Mouse (Mus musculus) neural tube, embryonic 13.5 days (tissue): ENCODE measurements around the gene Rab25. TPM values are rescaled to one million over a fixed set of nuclear protein-coding genes. Genes with fewer than 3 reads are reported as not detected.
"Not testable (repeated sequence)": the region's sequence is repeated elsewhere in the genome, so short reads cannot be mapped to it uniquely, and the experiment has no call there.

Experiments used
- ATAC-seq: fragments of 200-750 bp; cut with Nextera tagmentation; 2 replicates; pipeline ENCODE4 v1.8.0; 2017; ENCODE audit warnings: low read depth, mild to moderate bottlenecking, moderate TSS enrichment, moderate library complexity
- H3K27ac ChIP-seq: fragments of 300-500 bp; sonication (generic); replicated peaks from 2 replicates; pipeline ENCODE4 v1.5.1; 2015; ENCODE audit warnings: moderate library complexity, mild to moderate bottlenecking, inconsistent platforms
- H3K27me3 ChIP-seq: fragments of 300-500 bp; sonication (generic); 2 replicates; pipeline ENCODE4 v1.6.1; 2015; ENCODE audit warnings: mild to moderate bottlenecking, inconsistent platforms
- H3K36me3 ChIP-seq: fragments of 300-500 bp; sonication (generic); 2 replicates; pipeline ENCODE4 v1.6.1; 2015; ENCODE audit warnings: mild to moderate bottlenecking, inconsistent platforms
- H3K4me1 ChIP-seq: fragments of 300-500 bp; sonication (generic); replicated peaks from 2 replicates; pipeline ENCODE4 v1.6.1; 2015; ENCODE audit warnings: inconsistent platforms
- H3K4me2 ChIP-seq: fragments of 300-500 bp; sonication (generic); 2 replicates; pipeline ENCODE4 v1.6.1; 2015; ENCODE audit warnings: inconsistent platforms, mild to moderate bottlenecking, moderate library complexity
- H3K4me3 ChIP-seq: fragments of 300-500 bp; sonication (generic); 2 replicates; pipeline ENCODE4 v1.5.1; 2015; ENCODE audit warnings: mild to moderate bottlenecking, inconsistent platforms
- H3K9ac ChIP-seq: fragments of 300-500 bp; sonication (generic); 2 replicates; pipeline ENCODE4 v1.6.1; 2015; ENCODE audit warnings: moderate library complexity, mild to moderate bottlenecking, inconsistent platforms
- H3K9me3 ChIP-seq: fragments of 300-500 bp; sonication (generic); 2 replicates; pipeline ENCODE4 v1.6.1; 2016; ENCODE audit warnings: inconsistent platforms
- WGBS: fragments of 180-500 bp; shearing (Covaris S2); methylation state at CpG from one replicate; pipeline ENCODE4 v1.1.7; 2015; 5-methylcytosine and 5-hydroxymethylcytosine counted together
- polyA plus RNA-seq: library from polyadenylated mRNA; unstranded; fragments of >200 nt; fragmentation: Nextera tagmentation; extraction: Ambion mirVana; gene quantifications from 2 replicates; pipeline ENCODE4 v1.2.1, GENCODE M21; 2015

Rab25 gene
- polyA plus RNA-seq = not detected in 2 replicates

GRCm38 (mm10) chr3:88548180-88548917 lies at the start of gene Rab25:
Gene Rab25 (minus strand): TSS chr3:88548300.
- H3K27me3 ChIP-seq = no peaks in the 10 kb centered on the region
- H3K4me1 ChIP-seq = peaks cover 22% of the 10 kb centered on the region
- H3K27ac ChIP-seq = no peak within 1 kb of the TSS
- no peak within 1 kb of the TSS for H3K4me2 ChIP-seq
- H3K4me3 ChIP-seq = no peak within 1 kb of the TSS
- H3K36me3 ChIP-seq = no peaks in the 10 kb centered on the region
- no peaks in the 10 kb centered on the region for H3K9me3 ChIP-seq
- no peak for ATAC-seq
- H3K9ac ChIP-seq = peak within 1 kb of the TSS; percentile 31; the same call in 1 of the 2 replicates
- WGBS = 55% methylated on average over 18 of the region's 18 CpGs

GRCm38 (mm10) chr3:88596547-88596946 lies 48.4 kb upstream of the Rab25 start:
- not testable (repeated sequence) for H3K4me2 ChIP-seq, H3K36me3 ChIP-seq, H3K4me3 ChIP-seq, H3K9ac ChIP-seq, ATAC-seq, H3K4me1 ChIP-seq, H3K9me3 ChIP-seq, H3K27me3 ChIP-seq, H3K27ac ChIP-seq
- 80% methylated on average over 4 of the region's 4 CpGs for WGBS

GRCm38 (mm10) chr3:88593893-88594580 lies 45.9 kb upstream of the Rab25 start:
- no peaks in the 10 kb centered on the region for H3K9me3 ChIP-seq
- peaks cover 7% of the 10 kb centered on the region for H3K4me1 ChIP-seq
- H3K4me2 ChIP-seq = no peak overlapping the region
- H3K9ac ChIP-seq = no peak overlapping the region
- 70% methylated on average over 10 of the region's 10 CpGs for WGBS
- no peaks in the 10 kb centered on the region for H3K36me3 ChIP-seq
- ATAC-seq = no peak
- no peaks in the 10 kb centered on the region for H3K27me3 ChIP-seq
- H3K27ac ChIP-seq = no peak overlapping the region
- H3K4me3 ChIP-seq = no peak overlapping the region

GRCm38 (mm10) chr3:88592942-88593576 lies 45.0 kb upstream of the Rab25 start:
- H3K27me3 ChIP-seq = no peaks in the 10 kb centered on the region
- WGBS = 73% methylated on average over 10 of the region's 10 CpGs

GRCm38 (mm10) chr3:88591950-88592731 lies 44.0 kb upstream of the Rab25 start:
- H3K4me2 ChIP-seq = 0 out of 2 replicates have a peak overlapping the region, but pooled peaks have one; percentile 3
- H3K9ac ChIP-seq = peak overlapping the region; percentile 31; the same call in 1 of the 2 replicates
- no peaks in the 10 kb centered on the region for H3K9me3 ChIP-seq
- peaks cover 7% of the 10 kb centered on the region for H3K4me1 ChIP-seq
- no peaks in the 10 kb centered on the region for H3K27me3 ChIP-seq
- peaks cover 18% of the 10 kb centered on the region for H3K36me3 ChIP-seq
- no peak overlapping the region for H3K27ac ChIP-seq
- H3K4me3 ChIP-seq = no peak overlapping the region
- WGBS = 33% methylated on average over 9 of the region's 9 CpGs
- ATAC-seq = peak; percentile 61

More at GRCm38 (mm10) chr3:88592942-88593576, 45.0 kb upstream of the Rab25 start:
- Histone ChIP-seq H3K4me1 (peaks cover 7% of the 10 kb centered on the region), H3K4me2 (no peak overlapping the region), H3K36me3 (peaks cover 9% of the 10 kb centered on the region), H3K4me3 (no peak overlapping the region), H3K9ac (no peak overlapping the region), H3K27ac (no peak overlapping the region), H3K9me3 (no peaks in the 10 kb centered on the region)
- ATAC-seq = no peak

GRCm38 (mm10) chr3:88591044-88591443 lies 42.9 kb upstream of the Rab25 start:
- no peak for ATAC-seq
- no peak overlapping the region for H3K4me3 ChIP-seq
- H3K4me2 ChIP-seq = no peak overlapping the region
- H3K9ac ChIP-seq = no peak overlapping the region
- H3K27ac ChIP-seq = no peak overlapping the region
- H3K4me1 ChIP-seq = peaks cover 7% of the 10 kb centered on the region
- no peaks in the 10 kb centered on the region for H3K9me3 ChIP-seq
- WGBS = 70% methylated on average over 3 of the region's 3 CpGs
- no peaks in the 10 kb centered on the region for H3K27me3 ChIP-seq
- peaks cover 29% of the 10 kb centered on the region for H3K36me3 ChIP-seq

- Histone ChIP-seq H3K27me3 (no peaks in the 10 kb centered on the region), H3K4me3 (no peak overlapping the region), H3K4me1 (peaks cover 7% of the 10 kb centered on the region), H3K27ac (peak overlapping the region; percentile 28; the same call in 1 of the 2 replicates), H3K9me3 (no peaks in the 10 kb centered on the region), H3K9ac (peak overlapping the region; percentile 26; the same call in 1 of the 2 replicates), H3K4me2 (no peak overlapping the region), H3K36me3 (peaks cover 36% of the 10 kb centered on the region)
- WGBS = 27% methylated on average over 5 of the region's 5 CpGs
- no peak for ATAC-seq
Measured at GRCm38 (mm10) chr3:88590246-88590645, 42.1 kb upstream of the Rab25 start.

GRCm38 (mm10) chr3:88586640-88587039 lies 38.5 kb upstream of the Rab25 start:
- Histone ChIP-seq H3K9ac (no peak overlapping the region), H3K4me3 (no peak overlapping the region), H3K9me3 (no peaks in the 10 kb centered on the region), H3K27me3 (no peaks in the 10 kb centered on the region), H3K36me3 (peaks cover 66% of the 10 kb centered on the region), H3K27ac (no peak overlapping the region), H3K4me1 (no peaks in the 10 kb centered on the region), H3K4me2 (no peak overlapping the region)
- WGBS = 94% methylated on average over 5 of the region's 5 CpGs
- ATAC-seq = no peak

- no peaks in the 10 kb centered on the region for H3K9me3 ChIP-seq
- ATAC-seq = no peak
- H3K27me3 ChIP-seq = no peaks in the 10 kb centered on the region
- H3K4me3 ChIP-seq = no peak overlapping the region
- WGBS = 95% methylated on average over 6 of the region's 6 CpGs
- peaks cover 72% of the 10 kb centered on the region for H3K36me3 ChIP-seq
- H3K4me2 ChIP-seq = no peak overlapping the region
- peaks cover 4% of the 10 kb centered on the region for H3K4me1 ChIP-seq
- H3K27ac ChIP-seq = no peak overlapping the region
- no peak overlapping the region for H3K9ac ChIP-seq
Measured at GRCm38 (mm10) chr3:88585769-88586168, 37.7 kb upstream of the Rab25 start.

- no peaks in the 10 kb centered on the region for H3K27me3 ChIP-seq
- peak overlapping the region; percentile 90 for H3K9ac ChIP-seq
- peak; percentile 91 for ATAC-seq
- H3K27ac ChIP-seq = no peak overlapping the region; the same call in 1 of the 2 replicates
- WGBS = under 1% methylated on average over 34 of the region's 34 CpGs
- H3K4me1 ChIP-seq = peaks cover 17% of the 10 kb centered on the region
- H3K9me3 ChIP-seq = no peaks in the 10 kb centered on the region
- H3K4me2 ChIP-seq = peak overlapping the region; percentile 67
- H3K36me3 ChIP-seq = peaks cover 35% of the 10 kb centered on the region
- peak overlapping the region; percentile 83 for H3K4me3 ChIP-seq
Measured at GRCm38 (mm10) chr3:88579454-88580117, 31.5 kb upstream of the Rab25 start.
